Mouse (Mus musculus): Measurements from ENCODE around the gene Smad6.

Gene Smad6

GRCm38 (mm10) chr9:64021319-64021850 is 474 bp downstream of the Smad6 start:
- peak; percentile 33 for DNase-seq (ENCODE audit: low spot score)

DNA sequence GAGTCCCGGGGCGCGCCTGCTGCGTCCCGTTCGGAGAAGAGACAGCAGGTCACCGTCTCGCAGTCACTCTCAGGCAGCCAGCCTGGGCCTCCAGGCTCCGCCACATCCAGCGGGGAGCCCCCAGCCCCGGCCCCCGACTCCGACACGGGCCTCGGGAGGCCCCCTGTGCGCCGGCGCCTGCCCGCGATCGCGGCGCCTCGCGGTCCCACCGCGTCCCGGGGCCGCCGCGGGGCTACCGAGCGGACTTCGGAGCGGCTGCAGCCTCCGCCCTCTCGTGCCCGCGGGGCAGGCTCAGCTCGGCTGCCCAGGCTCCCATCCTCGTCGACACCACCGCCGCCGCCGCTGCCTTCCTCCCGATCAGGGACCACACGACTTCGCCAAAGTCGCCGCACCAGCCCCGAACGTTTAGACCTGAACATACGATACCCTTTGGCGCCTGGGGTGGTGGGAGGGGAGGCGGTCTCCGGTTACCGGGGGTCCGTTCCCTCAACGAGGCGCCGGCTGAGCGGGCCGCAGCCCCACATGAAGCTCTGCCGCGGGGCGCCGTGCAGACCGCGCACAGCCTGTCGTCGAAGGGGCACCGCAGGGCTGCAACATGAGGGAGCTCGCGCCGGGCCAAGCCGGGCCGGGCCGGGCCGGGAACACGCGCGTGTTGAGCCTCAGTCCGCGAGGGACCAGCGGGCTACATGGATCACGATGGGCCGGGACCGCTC is 1.1 kb downstream of the Smad6 start:
- DNase-seq (ENCODE audit: low spot score) = peak; percentile 44

DNA sequence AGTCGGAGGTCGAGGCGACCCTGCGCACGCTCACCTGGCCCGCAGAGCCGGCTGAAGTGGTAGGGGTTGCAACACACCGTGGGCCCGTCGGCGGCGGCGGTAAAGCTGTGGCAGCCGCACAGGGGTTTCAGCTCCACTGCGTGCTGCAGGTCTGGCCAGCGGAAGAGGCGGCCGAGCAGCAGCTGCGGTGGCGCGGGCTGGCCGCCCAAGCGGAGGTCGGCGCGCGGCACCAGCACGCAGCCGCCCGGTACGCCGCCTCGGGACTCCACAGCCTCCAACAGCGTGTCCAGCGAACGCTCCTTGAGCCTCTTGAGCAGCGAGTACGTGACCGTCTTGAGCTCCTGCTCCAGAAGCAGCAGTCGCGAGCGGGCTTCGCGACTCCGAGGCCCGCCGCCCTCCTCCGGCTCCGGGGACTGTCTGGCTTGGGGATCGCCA is 1.7 kb downstream of the Smad6 start:
- peak; percentile 30 for DNase-seq (ENCODE audit: low spot score)

- no peak for DNase-seq (ENCODE audit: low spot score)
Measured at GRCm38 (mm10) chr9:64019036-64019886, 2.6 kb downstream of the Smad6 start.

- peak; percentile 93 for DNase-seq (ENCODE audit: low spot score)
Measured at GRCm38 (mm10) chr9:64017861-64018793, 3.7 kb downstream of the Smad6 start.

GRCm38 (mm10) chr9:64016648-64017400 is 5.0 kb downstream of the Smad6 start:
- DNase-seq (ENCODE audit: low spot score) = peak; percentile 86

DNA sequence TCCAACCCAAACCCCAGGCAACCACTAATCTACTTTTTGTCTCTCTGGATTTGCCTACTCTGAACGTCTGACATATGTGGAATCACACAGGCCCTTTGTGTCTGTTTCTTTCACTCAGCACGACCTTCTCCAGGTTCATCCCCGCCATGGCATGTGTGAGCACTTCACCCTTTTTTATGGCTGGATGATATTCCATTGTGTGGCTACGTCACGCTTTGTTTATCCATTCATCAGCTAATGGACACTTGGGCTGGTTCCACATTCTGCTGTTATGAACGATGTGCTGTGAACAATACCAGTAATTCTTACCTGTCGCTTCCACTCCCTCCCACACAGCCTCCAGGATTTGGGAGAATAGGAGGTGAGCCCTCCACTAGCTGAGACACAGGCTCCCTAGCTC is 5.8 kb downstream of the Smad6 start:
- DNase-seq (ENCODE audit: low spot score) = no peak

DNA sequence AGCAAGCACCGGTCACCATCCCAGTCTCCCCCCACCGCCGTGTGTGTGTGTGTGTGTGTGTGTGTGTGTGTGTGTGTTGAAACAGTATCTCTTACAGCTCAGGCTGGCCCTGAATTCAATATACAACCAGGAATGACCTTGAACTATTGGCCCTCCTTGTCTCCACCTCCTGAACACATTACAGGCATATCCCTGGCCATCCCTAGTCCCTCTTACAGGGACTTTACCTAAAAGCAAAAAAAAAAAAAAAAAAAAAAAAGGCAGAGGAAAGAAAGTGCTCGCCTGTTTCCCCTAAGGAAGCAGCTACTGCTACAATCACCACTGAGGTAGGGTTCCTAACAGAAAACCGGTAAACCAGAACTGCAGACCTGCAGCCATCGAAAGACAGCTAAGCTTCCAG is 7.1 kb downstream of the Smad6 start:
- DNase-seq (ENCODE audit: low spot score) = no peak

- no peak for DNase-seq (ENCODE audit: low spot score)
Measured at GRCm38 (mm10) chr9:64011356-64011755, 10.5 kb downstream of the Smad6 start.

DNA sequence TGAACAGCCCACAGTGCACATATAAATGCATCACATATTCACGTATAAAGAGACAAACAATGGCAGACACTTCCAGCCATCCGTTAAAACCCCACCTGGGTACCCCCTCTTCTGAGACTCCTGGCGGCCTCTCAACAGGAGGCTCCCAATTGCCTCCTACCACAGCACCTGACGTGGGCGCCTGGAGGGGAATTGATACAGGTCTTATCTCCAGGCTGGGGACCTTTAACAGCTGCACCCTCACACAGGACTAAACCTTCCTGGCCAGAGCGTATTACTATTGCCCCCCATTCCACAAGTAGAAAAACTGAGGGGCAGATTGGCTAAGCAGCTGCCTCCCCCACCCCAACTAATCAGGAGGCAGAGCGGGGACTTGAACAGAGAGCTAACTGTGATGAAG is 18.9 kb downstream of the Smad6 start:
- no peak for DNase-seq (ENCODE audit: low spot score)

- no peak for DNase-seq (ENCODE audit: low spot score)
Measured at GRCm38 (mm10) chr9:64001081-64001480, 20.8 kb downstream of the Smad6 start.

- no peak for DNase-seq (ENCODE audit: low spot score)
Measured at GRCm38 (mm10) chr9:64000085-64000484, 21.8 kb downstream of the Smad6 start.

GRCm38 (mm10) chr9:63999194-63999593 is 22.7 kb downstream of the Smad6 start:
- DNase-seq (ENCODE audit: low spot score) = no peak

DNA sequence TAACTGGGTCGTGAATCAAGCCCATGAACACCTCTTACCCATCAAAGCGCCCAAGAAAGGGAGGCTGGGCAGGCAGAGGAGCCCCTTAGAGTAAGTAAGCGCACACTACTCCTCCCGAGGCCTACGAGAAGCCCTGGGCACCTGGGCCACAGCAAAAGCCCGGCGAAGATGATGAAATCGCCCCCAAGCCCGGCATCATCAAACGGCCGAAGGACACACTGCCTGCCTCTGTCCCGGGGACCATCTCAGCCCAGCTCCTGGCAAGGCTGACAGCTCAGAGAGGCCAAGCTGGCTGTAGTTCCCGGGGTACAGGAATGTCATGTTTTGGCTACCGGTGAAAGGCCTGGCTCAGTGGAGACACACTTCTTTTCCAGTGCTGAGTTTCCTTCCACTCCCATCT is 23.8 kb downstream of the Smad6 start:
- no peak for DNase-seq (ENCODE audit: low spot score)

DNA sequence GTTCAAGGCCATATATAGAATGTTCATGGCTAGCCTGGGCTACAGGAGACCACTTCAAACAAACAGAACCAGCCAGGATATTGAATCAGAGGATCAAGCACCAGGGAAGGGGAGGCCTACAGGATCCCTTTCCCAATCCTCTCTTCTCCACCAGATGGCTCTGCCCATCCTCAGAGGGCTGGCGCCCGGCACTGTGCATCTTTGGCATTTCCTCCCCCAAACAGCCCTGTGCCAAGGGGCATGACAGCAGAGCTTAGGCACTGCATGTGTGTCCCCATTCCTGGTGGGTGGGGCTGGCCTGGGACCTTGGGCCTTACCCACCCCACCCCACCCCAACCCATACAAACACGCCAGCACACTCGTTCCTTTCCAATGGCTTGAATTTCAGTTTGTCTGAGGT is 24.4 kb downstream of the Smad6 start:
- no peak for DNase-seq (ENCODE audit: low spot score)

DNA sequence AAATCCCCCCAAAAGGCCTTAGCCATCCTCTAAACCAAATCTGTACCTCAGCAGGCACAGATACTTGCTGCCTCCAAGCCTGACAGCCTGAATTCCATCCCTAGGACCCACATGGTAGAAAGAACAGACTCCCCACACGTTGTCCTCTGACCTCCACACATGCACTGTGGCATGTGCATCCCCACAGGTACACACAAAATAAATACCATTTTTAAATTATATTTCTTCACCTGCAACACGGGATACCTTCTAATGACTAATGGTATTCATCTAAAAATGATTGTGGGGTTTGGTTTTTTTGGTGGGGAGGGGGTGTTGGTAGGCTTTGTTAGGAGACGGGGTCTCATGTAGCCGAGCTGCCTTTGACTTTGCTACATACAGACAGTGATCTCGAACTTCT is 28.6 kb downstream of the Smad6 start:
- DNase-seq (ENCODE audit: low spot score) = no peak

DNA sequence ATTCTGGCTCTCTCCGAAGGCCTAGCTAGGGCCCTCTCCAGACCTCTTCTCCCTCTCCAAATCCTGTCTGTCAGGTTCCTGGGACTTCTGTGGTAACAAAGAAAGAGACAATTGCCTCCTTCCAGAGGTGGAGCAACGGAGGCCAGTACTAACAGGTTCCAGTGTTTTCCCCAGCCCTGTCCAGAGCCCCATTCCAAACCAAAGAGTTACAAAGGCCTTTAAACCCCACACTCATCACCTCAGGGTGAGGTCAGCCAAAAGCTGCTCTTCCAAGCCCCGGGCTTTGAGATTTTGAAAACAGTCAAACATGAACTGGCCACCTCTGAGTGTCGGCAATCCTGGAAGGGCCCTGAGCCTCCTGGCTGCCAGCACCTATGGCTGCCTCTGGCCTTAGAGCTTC is 29.1 kb downstream of the Smad6 start:
- DNase-seq (ENCODE audit: low spot score) = no peak

DNA sequence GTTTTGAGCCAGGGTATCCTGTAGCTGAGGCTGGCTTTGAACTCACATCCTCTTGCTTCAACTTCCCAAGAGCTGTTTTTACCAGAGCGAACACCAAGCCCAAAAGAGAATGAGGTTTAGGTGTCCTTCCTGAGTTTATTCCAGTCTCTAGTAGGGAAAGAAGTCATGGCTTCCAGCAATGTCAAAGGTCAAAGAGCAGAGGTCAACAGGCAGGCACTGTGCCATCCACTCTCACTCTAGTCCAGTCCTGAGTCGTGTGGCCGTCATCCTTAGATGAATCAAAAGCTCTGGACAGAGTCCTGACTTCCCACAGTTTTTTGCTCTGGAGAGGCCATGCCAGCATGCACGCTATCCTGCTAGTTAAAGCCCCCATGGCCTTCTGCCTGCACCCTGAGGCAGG is 30.7 kb downstream of the Smad6 start:
- DNase-seq (ENCODE audit: low spot score) = no peak

DNA sequence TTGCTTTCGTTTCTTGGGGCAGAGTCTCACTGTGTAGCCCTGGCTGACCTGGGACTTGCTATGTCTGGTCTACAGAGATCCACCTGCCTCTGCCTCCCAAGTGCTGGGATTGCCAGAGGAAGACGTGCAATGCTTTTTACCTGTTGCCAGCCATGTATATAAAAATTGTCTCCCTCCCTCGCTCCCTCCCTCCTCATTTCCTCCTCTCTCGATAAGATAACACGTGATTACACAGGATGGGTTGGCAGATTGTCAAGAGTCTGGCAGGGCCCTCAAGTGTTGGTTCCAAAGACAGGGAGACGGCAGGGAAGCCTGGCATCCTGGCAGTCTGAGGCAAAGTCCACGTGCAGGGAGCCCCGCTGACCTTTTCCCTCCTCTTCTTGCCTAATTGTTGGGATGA is 32.2 kb downstream of the Smad6 start:
- no peak for DNase-seq (ENCODE audit: low spot score)

GRCm38 (mm10) chr9:63989214-63989613 is 32.6 kb downstream of the Smad6 start:
- no peak for DNase-seq (ENCODE audit: low spot score)

GRCm38 (mm10) chr9:63985125-63985524 is 36.7 kb downstream of the Smad6 start:
- DNase-seq (ENCODE audit: low spot score) = no peak
